Mouse (Mus musculus) neural tube, embryonic 13.5 days (tissue): ENCODE results near the gene Tnfrsf12a. TPM values are rescaled to one million over a fixed set of nuclear protein-coding genes. Genes with fewer than 3 reads are reported as not detected.

Experiments
- ATAC-seq: fragments of 200-750 bp; cut with Nextera tagmentation; 2 replicates; pipeline ENCODE4 v1.8.0; 2017; ENCODE audit warnings: low read depth, mild to moderate bottlenecking, moderate TSS enrichment, moderate library complexity
- H3K27ac ChIP-seq: fragments of 300-500 bp; sonication (generic); replicated peaks from 2 replicates; pipeline ENCODE4 v1.5.1; 2015; ENCODE audit warnings: moderate library complexity, mild to moderate bottlenecking, inconsistent platforms
- H3K27me3 ChIP-seq: fragments of 300-500 bp; sonication (generic); 2 replicates; pipeline ENCODE4 v1.6.1; 2015; ENCODE audit warnings: mild to moderate bottlenecking, inconsistent platforms
- H3K36me3 ChIP-seq: fragments of 300-500 bp; sonication (generic); 2 replicates; pipeline ENCODE4 v1.6.1; 2015; ENCODE audit warnings: mild to moderate bottlenecking, inconsistent platforms
- H3K4me1 ChIP-seq: fragments of 300-500 bp; sonication (generic); replicated peaks from 2 replicates; pipeline ENCODE4 v1.6.1; 2015; ENCODE audit warnings: inconsistent platforms
- H3K4me2 ChIP-seq: fragments of 300-500 bp; sonication (generic); 2 replicates; pipeline ENCODE4 v1.6.1; 2015; ENCODE audit warnings: inconsistent platforms, mild to moderate bottlenecking, moderate library complexity
- H3K4me3 ChIP-seq: fragments of 300-500 bp; sonication (generic); 2 replicates; pipeline ENCODE4 v1.5.1; 2015; ENCODE audit warnings: mild to moderate bottlenecking, inconsistent platforms
- H3K9ac ChIP-seq: fragments of 300-500 bp; sonication (generic); 2 replicates; pipeline ENCODE4 v1.6.1; 2015; ENCODE audit warnings: moderate library complexity, mild to moderate bottlenecking, inconsistent platforms
- H3K9me3 ChIP-seq: fragments of 300-500 bp; sonication (generic); 2 replicates; pipeline ENCODE4 v1.6.1; 2016; ENCODE audit warnings: inconsistent platforms
- WGBS: fragments of 180-500 bp; shearing (Covaris S2); methylation state at CpG from one replicate; pipeline ENCODE4 v1.1.7; 2015; 5-methylcytosine and 5-hydroxymethylcytosine counted together
- polyA plus RNA-seq: library from polyadenylated mRNA; unstranded; fragments of >200 nt; fragmentation: Nextera tagmentation; extraction: Ambion mirVana; gene quantifications from 2 replicates; pipeline ENCODE4 v1.2.1, GENCODE M21; 2015

The Tnfrsf12a gene
- polyA plus RNA-seq, 1 experiment from 2014 or later, result 4.7 TPM

GRCm38 (mm10) chr17:23661526-23661925 lies 15.7 kb downstream of the Tnfrsf12a start:
- ATAC-seq, result no peak
- no peak overlapping the region for H3K4me3 ChIP-seq
- no peak overlapping the region for H3K9ac ChIP-seq
- 1% methylated on average over 9 of the region's 9 CpGs for WGBS
- H3K27me3 ChIP-seq, result peaks cover 52% of the 10 kb centered on the region
- peaks cover 7% of the 10 kb centered on the region; the same call in 1 of the 2 replicates for H3K36me3 ChIP-seq
- no peak overlapping the region for H3K27ac ChIP-seq
- no peak overlapping the region for H3K4me2 ChIP-seq
- H3K4me1 ChIP-seq, result peaks cover 8% of the 10 kb centered on the region
- H3K9me3 ChIP-seq, result no peaks in the 10 kb centered on the region

GRCm38 (mm10) chr17:23660876-23661200 lies 16.4 kb downstream of the Tnfrsf12a start:
- peaks cover 54% of the 10 kb centered on the region for H3K27me3 ChIP-seq
- no peak overlapping the region for H3K4me3 ChIP-seq
- ATAC-seq, result no peak
- WGBS, result 3% methylated on average over 14 of the region's 14 CpGs
- H3K4me2 ChIP-seq, result no peak overlapping the region
- no peaks in the 10 kb centered on the region for H3K9me3 ChIP-seq
- H3K27ac ChIP-seq, result no peak overlapping the region
- H3K4me1 ChIP-seq, result peaks cover 8% of the 10 kb centered on the region
- no peaks in the 10 kb centered on the region for H3K36me3 ChIP-seq
- H3K9ac ChIP-seq, result no peak overlapping the region

GRCm38 (mm10) chr17:23660117-23660875 lies 17.0 kb downstream of the Tnfrsf12a start, which contains the start of gene Bicdl2:
Gene Bicdl2, plus strand, starts transcription at chr17:23660506.
- peaks cover 8% of the 10 kb centered on the region for H3K4me1 ChIP-seq
- H3K9ac ChIP-seq, result no peak within 1 kb of the TSS
- H3K4me3 ChIP-seq, result no peak within 1 kb of the TSS
- no peak for ATAC-seq
- no peaks in the 10 kb centered on the region for H3K9me3 ChIP-seq
- H3K36me3 ChIP-seq, result no peaks in the 10 kb centered on the region
- WGBS, result 6% methylated on average over 27 of the region's 27 CpGs
- H3K27ac ChIP-seq, result no peak within 1 kb of the TSS
- H3K27me3 ChIP-seq, result peaks cover 54% of the 10 kb centered on the region
- H3K4me2 ChIP-seq, result no peak within 1 kb of the TSS

- Histone ChIP-seq H3K9me3 (no peaks in the 10 kb centered on the region), H3K4me2 (no peak overlapping the region), H3K9ac (no peak overlapping the region), H3K27ac (no peak overlapping the region), H3K4me3 (no peak overlapping the region), H3K27me3 (peaks cover 55% of the 10 kb centered on the region), H3K4me1 (peaks cover 8% of the 10 kb centered on the region), H3K36me3 (no peaks in the 10 kb centered on the region)
- WGBS, result 87% methylated on average over 3 of the region's 3 CpGs
- no peak for ATAC-seq
These were observed 18.8 kb downstream of the Tnfrsf12a start for GRCm38 (mm10) chr17:23658450-23658849.

- no peaks in the 10 kb centered on the region for H3K4me1 ChIP-seq
- peaks cover 14% of the 10 kb centered on the region for H3K27me3 ChIP-seq
- 56% methylated on average over 2 of the region's 2 CpGs for WGBS
- H3K9me3 ChIP-seq, result no peaks in the 10 kb centered on the region
- H3K4me2 ChIP-seq, result no peak overlapping the region
- H3K9ac ChIP-seq, result no peak overlapping the region
- no peak overlapping the region for H3K4me3 ChIP-seq
- ATAC-seq, result no peak
- no peak overlapping the region for H3K27ac ChIP-seq
- no peaks in the 10 kb centered on the region for H3K36me3 ChIP-seq
These were observed 22.9 kb downstream of the Tnfrsf12a start for GRCm38 (mm10) chr17:23654410-23654809.

GRCm38 (mm10) chr17:23654001-23654400 lies 23.3 kb downstream of the Tnfrsf12a start:
- Histone ChIP-seq H3K4me3 (no peak overlapping the region), H3K4me1 (no peaks in the 10 kb centered on the region), H3K27me3 (peaks cover 10% of the 10 kb centered on the region), H3K36me3 (no peaks in the 10 kb centered on the region), H3K9ac (no peak overlapping the region), H3K27ac (no peak overlapping the region), H3K9me3 (no peaks in the 10 kb centered on the region), H3K4me2 (no peak overlapping the region)
- WGBS, result 59% methylated on average over 6 of the region's 6 CpGs
- no peak for ATAC-seq

- 67% methylated on average over 2 of the region's 2 CpGs for WGBS
- Histone ChIP-seq H3K4me3 (no peak overlapping the region), H3K9me3 (no peaks in the 10 kb centered on the region), H3K4me1 (no peaks in the 10 kb centered on the region), H3K36me3 (no peaks in the 10 kb centered on the region), H3K27ac (no peak overlapping the region), H3K9ac (no peak overlapping the region), H3K4me2 (no peak overlapping the region), H3K27me3 (peaks cover 7% of the 10 kb centered on the region; the same call in 1 of the 2 replicates)
- ATAC-seq, result no peak
These were observed 23.9 kb downstream of the Tnfrsf12a start for GRCm38 (mm10) chr17:23653324-23653723.

- Histone ChIP-seq H3K4me2 (no peak overlapping the region), H3K4me1 (no peaks in the 10 kb centered on the region), H3K4me3 (no peak overlapping the region), H3K27me3 (peaks cover 13% of the 10 kb centered on the region), H3K27ac (no peak overlapping the region), H3K9ac (no peak overlapping the region), H3K36me3 (no peaks in the 10 kb centered on the region), H3K9me3 (no peaks in the 10 kb centered on the region)
- ATAC-seq, result no peak
- 83% methylated on average over 6 of the region's 6 CpGs for WGBS
These were observed 25.9 kb downstream of the Tnfrsf12a start for GRCm38 (mm10) chr17:23651363-23651762.

GRCm38 (mm10) chr17:23645894-23646293 lies 31.4 kb downstream of the Tnfrsf12a start:
- Histone ChIP-seq H3K36me3 (no peaks in the 10 kb centered on the region), H3K4me2 (no peak overlapping the region), H3K27me3 (peaks cover 42% of the 10 kb centered on the region), H3K9me3 (no peaks in the 10 kb centered on the region), H3K4me1 (peaks cover 11% of the 10 kb centered on the region), H3K4me3 (no peak overlapping the region), H3K9ac (no peak overlapping the region), H3K27ac (no peak overlapping the region)
- 32% methylated on average over 10 of the region's 10 CpGs for WGBS
- no peak for ATAC-seq

GRCm38 (mm10) chr17:23644613-23645495 lies 32.4 kb downstream of the Tnfrsf12a start, which contains the start of gene Mmp25:
Gene Mmp25, minus strand, starts transcription at chr17:23645277.
- Histone ChIP-seq H3K27ac (0 out of 2 replicates have a peak within 1 kb of the TSS, but pooled peaks have one; percentile 13), H3K27me3 (peaks cover 42% of the 10 kb centered on the region), H3K9me3 (no peaks in the 10 kb centered on the region), H3K4me2 (peak within 1 kb of the TSS; percentile 69), H3K9ac (peak within 1 kb of the TSS; percentile 63), H3K36me3 (no peaks in the 10 kb centered on the region), H3K4me1 (peaks cover 11% of the 10 kb centered on the region), H3K4me3 (peak within 1 kb of the TSS; percentile 41)
- ATAC-seq, result peak; percentile 43
- WGBS, result under 1% methylated on average over 58 of the region's 58 CpGs

- Histone ChIP-seq H3K27ac (no peak overlapping the region), H3K4me3 (no peak overlapping the region), H3K9me3 (no peaks in the 10 kb centered on the region), H3K27me3 (no peaks in the 10 kb centered on the region), H3K9ac (no peak overlapping the region), H3K36me3 (no peaks in the 10 kb centered on the region), H3K4me1 (peaks cover 5% of the 10 kb centered on the region; the same call in 1 of the 2 replicates), H3K4me2 (no peak overlapping the region)
- ATAC-seq, result 0 out of 2 replicates have a peak, but pooled peaks have one; percentile 40
- WGBS, result 87% methylated on average over 8 of the region's 8 CpGs
These were observed 46.0 kb downstream of the Tnfrsf12a start for GRCm38 (mm10) chr17:23631241-23631640.
